Mouse (Mus musculus) CH12F3 (cell line): ENCODE data around the gene Dnah5.
"Not testable (repeated sequence)": the region's sequence is repeated elsewhere in the genome, so short reads cannot be mapped to it uniquely, and the experiment has no call there.

Experiments used
- in situ Hi-C: fragments of 300-500 bp; cut with MboI; formaldehyde crosslinking; loops from 2 replicates; pipeline ENCODE4 v1.14.3; 2020; ENCODE audit warnings: low sequenced_read_pairs

Dnah5 gene

GRCm38 (mm10) chr15:28461091-28461778, 257.7 kb downstream of the Dnah5 start:
- in situ Hi-C loops: not testable (repeated sequence)

GRCm38 (mm10) chr15:28466591-28467247, 263.2 kb downstream of the Dnah5 start:
- in situ Hi-C loops: no loop called here

- in situ Hi-C loops: no loop called here
Measured at GRCm38 (mm10) chr15:28473749-28474390, 270.3 kb downstream of the Dnah5 start.

GRCm38 (mm10) chr15:28502820-28503219, 299.3 kb downstream of the Dnah5 start:
- in situ Hi-C loops: no loop called here

- in situ Hi-C loops: no loop called here
Measured at GRCm38 (mm10) chr15:28515176-28515575, 311.6 kb downstream of the Dnah5 start.
